Mouse (Mus musculus): ENCODE results near the gene Syne1.

The Syne1 gene

GRCm38 (mm10) chr10:5551382-5551781, at the start of gene Syne1:
Gene Syne1 (minus strand): TSS chr10:5551482.
- DNase-seq (ENCODE audit: extremely low spot score, low read depth, low spot score) = no peak

GRCm38 (mm10) chr10:5600123-5600522, 48.8 kb upstream of the Syne1 start:
- peak; percentile 72 for DNase-seq (ENCODE audit: extremely low spot score, low read depth, low spot score)

- DNase-seq (ENCODE audit: extremely low spot score, low read depth, low spot score) = no peak
Measured at GRCm38 (mm10) chr10:5596559-5596958, 45.3 kb upstream of the Syne1 start.

- DNase-seq (ENCODE audit: extremely low spot score, low read depth, low spot score) = no peak
Measured at GRCm38 (mm10) chr10:5594457-5594856, 43.2 kb upstream of the Syne1 start.

- no peak for DNase-seq (ENCODE audit: extremely low spot score, low read depth, low spot score)
Measured at GRCm38 (mm10) chr10:5593464-5593863, 42.2 kb upstream of the Syne1 start, which contains the start of gene Myct1. Gene Myct1 (plus strand): TSS chr10:5593775.

DNA sequence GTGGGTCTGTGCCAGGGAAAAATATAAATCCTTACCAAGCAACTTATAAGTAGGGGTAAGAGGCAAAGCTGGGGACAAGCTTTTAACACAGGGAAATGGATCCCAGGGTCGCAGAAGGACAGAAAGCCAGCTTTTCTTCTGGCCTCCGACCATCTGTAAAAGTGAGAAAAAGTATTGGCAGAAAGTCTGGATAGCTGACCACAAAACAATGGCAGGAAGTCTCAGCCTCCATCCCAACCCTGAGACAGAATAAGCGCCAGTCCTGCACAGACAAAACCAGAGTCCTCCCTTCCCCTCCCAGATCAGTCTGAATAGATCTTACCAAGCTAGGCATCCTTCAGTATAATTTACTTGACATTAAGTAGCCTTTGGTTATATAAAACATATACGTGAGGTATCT, 40.7 kb upstream of the Syne1 start:
- DNase-seq (ENCODE audit: extremely low spot score, low read depth, low spot score) = no peak

GRCm38 (mm10) chr10:5591061-5591460, 39.8 kb upstream of the Syne1 start:
- no peak for DNase-seq (ENCODE audit: extremely low spot score, low read depth, low spot score)

GRCm38 (mm10) chr10:5573328-5573727, 22.0 kb upstream of the Syne1 start:
- no peak for DNase-seq (ENCODE audit: extremely low spot score, low read depth, low spot score)

- no peak for DNase-seq (ENCODE audit: extremely low spot score, low read depth, low spot score)
Measured at GRCm38 (mm10) chr10:5571332-5571731, 20.1 kb upstream of the Syne1 start.

- no peak for DNase-seq (ENCODE audit: extremely low spot score, low read depth, low spot score)
Measured at GRCm38 (mm10) chr10:5570059-5570458, 18.8 kb upstream of the Syne1 start.

- no peak for DNase-seq (ENCODE audit: extremely low spot score, low read depth, low spot score)
Measured at GRCm38 (mm10) chr10:5568991-5569390, 17.7 kb upstream of the Syne1 start.

GRCm38 (mm10) chr10:5561706-5562105, 10.4 kb upstream of the Syne1 start:
- DNase-seq (ENCODE audit: extremely low spot score, low read depth, low spot score) = no peak

DNA sequence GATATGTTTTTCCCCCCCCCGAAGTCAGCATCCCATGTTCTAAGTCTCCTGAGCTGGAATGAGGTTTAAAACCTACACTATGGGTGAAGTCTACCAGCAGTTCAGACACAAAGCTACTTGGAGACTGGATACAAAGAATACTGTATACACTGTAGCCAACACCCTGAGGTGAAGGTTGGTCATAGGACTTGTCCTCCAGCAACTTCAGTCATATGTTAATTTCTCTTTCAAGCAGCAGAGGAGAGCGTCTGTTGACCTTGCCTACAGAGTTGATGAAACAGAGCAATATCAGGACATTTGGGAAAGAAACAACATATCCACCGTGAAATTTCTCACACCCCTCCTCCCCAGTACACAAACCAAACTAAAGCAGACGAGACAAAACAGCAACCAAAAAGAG, 9.2 kb upstream of the Syne1 start:
- no peak for DNase-seq (ENCODE audit: extremely low spot score, low read depth, low spot score)

DNA sequence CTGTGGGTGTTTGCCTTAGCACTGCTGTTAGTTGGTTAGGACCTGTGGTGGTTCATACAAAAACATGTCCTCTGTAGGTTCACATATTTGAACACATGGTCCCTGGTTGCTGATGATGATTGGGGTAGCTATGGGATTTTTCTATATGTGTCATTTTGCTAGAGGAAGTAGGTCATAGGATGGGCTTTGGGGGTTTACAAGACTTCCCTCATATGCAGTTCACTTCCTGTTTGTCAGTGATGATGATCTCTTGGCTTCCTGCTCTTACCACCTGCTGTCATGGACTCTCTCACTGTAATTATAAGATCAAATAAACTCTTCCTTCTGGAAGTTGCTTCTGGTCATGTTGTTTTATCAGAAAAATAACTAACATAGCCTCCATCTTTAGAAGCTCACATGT, 7.5 kb upstream of the Syne1 start:
- DNase-seq (ENCODE audit: extremely low spot score, low read depth, low spot score) = no peak

GRCm38 (mm10) chr10:5554941-5555340, 3.7 kb upstream of the Syne1 start:
- no peak for DNase-seq (ENCODE audit: extremely low spot score, low read depth, low spot score)

DNA sequence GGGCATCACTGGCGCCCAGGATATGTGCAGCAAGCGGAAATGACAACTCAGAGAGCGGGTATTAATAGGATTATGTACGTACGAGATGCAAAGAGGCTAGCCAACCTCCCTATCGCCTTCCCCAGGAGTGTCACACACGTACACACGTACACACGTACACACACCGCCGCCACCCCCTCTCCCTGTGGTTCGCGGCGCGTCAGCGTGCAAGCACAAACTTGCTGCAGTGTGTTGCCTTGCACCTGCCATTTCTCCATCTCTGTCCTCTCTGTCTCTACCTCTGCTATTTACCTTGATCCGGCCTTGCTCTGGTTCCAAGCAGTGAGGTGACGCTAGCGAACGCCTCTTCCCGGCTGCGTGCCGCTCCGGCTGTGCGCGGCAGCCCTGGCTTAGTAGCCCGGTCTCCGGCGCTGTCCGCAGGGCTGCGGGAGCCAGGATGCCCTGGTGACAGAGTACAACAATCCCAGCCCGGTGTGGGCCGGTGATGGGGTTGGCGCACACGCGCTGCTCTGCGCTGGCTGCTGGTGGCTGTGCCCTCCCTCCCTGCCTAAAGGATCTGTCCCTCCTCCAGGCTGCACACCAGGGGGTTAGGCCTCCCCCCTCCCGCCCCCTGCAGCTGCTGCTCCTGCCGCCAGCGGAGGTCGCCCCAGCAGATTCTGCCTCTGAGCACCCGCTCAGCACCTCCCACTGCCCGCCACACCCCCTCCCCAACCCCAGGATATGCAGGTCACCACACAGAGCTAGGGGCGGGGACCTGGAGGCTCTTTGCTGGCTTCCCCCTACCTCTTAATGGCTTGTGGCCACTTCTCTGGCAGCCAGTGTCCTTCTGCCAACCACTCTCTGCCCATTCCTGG, 887 bp downstream of the Syne1 start:
- no peak for DNase-seq (ENCODE audit: extremely low spot score, low read depth, low spot score)

DNA sequence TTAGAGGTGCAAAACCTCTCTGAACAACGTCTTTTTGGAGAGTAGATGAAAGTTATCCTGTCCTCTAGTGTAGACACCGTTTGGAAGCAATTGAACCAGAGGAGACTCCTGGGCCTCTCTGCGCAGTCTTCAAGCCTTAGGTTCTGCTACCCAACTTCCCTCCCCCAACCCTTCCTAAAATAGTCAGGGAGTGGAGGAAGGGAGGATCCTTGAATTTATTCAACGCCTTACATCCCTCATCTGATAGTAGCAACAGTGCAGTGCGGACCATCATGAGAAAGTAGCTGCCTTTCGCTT, 1.5 kb downstream of the Syne1 start:
- no peak for DNase-seq (ENCODE audit: extremely low spot score, low read depth, low spot score)

- no peak for DNase-seq (ENCODE audit: extremely low spot score, low read depth, low spot score)
Measured at GRCm38 (mm10) chr10:5548651-5549050, 2.6 kb downstream of the Syne1 start.

- DNase-seq (ENCODE audit: extremely low spot score, low read depth, low spot score) = no peak
Measured at GRCm38 (mm10) chr10:5547769-5548168, 3.5 kb downstream of the Syne1 start.

GRCm38 (mm10) chr10:5546428-5546827, 4.9 kb downstream of the Syne1 start:
- no peak for DNase-seq (ENCODE audit: extremely low spot score, low read depth, low spot score)

- no peak for DNase-seq (ENCODE audit: extremely low spot score, low read depth, low spot score)
Measured at GRCm38 (mm10) chr10:5528284-5528683, 23.0 kb downstream of the Syne1 start.

DNA sequence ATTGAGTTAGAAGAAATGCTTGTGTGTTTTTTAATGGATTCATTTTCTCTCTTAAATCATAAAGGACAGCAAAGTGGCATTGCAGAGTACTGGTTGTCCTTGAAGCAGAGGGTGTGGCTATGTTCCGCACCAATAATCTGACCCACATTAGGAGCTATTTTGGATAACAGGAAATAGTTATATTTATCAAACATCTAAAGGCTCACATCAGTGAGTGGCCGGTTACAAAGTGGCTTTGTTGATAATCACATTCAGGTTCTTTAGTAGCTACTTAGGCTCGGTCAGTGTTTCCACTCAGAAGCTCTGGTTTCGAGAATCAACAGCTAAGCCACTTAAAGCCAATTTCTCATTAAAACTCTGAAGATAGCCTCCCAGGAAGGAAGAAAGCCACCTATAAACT, 23.6 kb downstream of the Syne1 start:
- DNase-seq (ENCODE audit: extremely low spot score, low read depth, low spot score) = no peak

- no peak for DNase-seq (ENCODE audit: extremely low spot score, low read depth, low spot score)
Measured at GRCm38 (mm10) chr10:5522904-5523303, 28.4 kb downstream of the Syne1 start.
